Mouse (Mus musculus): ENCODE results near the gene Nsl1.

DNA sequence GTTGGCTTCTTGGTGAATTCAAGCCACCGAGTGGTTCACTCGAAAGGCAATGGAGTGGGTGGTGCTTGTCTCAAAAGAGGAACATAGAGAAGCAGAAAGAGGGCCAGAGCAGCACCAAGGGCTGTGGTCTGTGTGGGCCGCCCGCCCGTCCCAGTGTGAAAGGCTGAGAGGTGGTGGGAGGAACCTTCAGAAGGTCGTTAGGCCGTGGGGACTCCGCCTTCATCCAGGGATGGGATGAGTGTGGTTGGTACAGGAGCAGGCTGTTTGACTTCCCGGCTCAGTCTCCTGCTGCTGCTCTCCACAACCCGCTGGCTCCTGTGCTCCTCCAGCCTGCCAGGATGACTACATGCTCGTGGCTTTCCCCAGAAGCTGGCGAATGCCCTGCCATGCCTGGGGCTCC lies 22.8 kb downstream of the Nsl1 start:
- TF ChIP-seq CTCF (IDR thresholded peaks at IDR 0.05) (no peak), POLR2A (IDR thresholded peaks at IDR 0.05; ENCODE audit: insufficient read depth, low read depth, low read length) (no peak)

All from heart, adult 2 months (tissue).